ENCODE assay signal across 27 mouse cellular contexts in genomic region chr4:65341766-65342165, GRCm38 (mm10).
DNase-seq lines count a peak whose midpoint lies in the region; ATAC-seq and TF ChIP-seq lines count a peak whose summit lies in the region.
"Had no signal": no experiment of that assay in that cellular context is flagged by ENCODE, and none has a peak within 500 bp of the region (broad histone marks: within the 10 kb centered on the region; RNA-seq: fewer than 3 reads in every experiment).

No protein-coding gene starts in this region.

- no peak overlapping the region for H3ac ChIP-seq in myocyte (ENCODE audit: control insufficient read depth, insufficient read length)

- no peak overlapping the region for H3K4me2 ChIP-seq in myocyte (ENCODE audit: low read depth)
- no peak overlapping the region for H3K4me2 ChIP-seq in liver, embryonic 11.5 days
- H3K4me2 ChIP-seq: hindbrain, embryonic 12.5 days had no signal

- no peak overlapping the region for H3K27ac ChIP-seq in heart, adult 2 months
- H3K27ac ChIP-seq in liver, embryonic 11.5 days (ENCODE audit: low read depth, low read length): no peak overlapping the region
- H3K27ac ChIP-seq: embryonic facial prominence, embryonic 10.5 days; forebrain, embryonic 10.5 days; heart, embryonic 10.5 days; hindbrain, embryonic 12.5 days had no signal

- intact Hi-C loops in heart, adult 2 months (cut with DNase I): no loop called here

- TF ChIP-seq POLR2A in heart, adult 2 months (IDR thresholded peaks at IDR 0.05; ENCODE audit: insufficient read depth, low read depth, low read length): no peak
- TF ChIP-seq POLR2A in myocyte (IDR thresholded peaks at IDR 0.05; ENCODE audit: insufficient read length, low read depth): no peak

- no peaks in the 10 kb centered on the region for H3K79me2 ChIP-seq in heart, adult 2 months (replicated peaks; ENCODE audit: control insufficient read depth, insufficient read depth, low read length)
- H3K79me2 ChIP-seq in myocyte (ENCODE audit: control insufficient read depth, insufficient read depth): no peaks in the 10 kb centered on the region

- H3K9ac ChIP-seq in heart, adult 2 months (ENCODE audit: low read depth, low read length): no peak overlapping the region
- H3K9ac ChIP-seq in liver, embryonic 11.5 days (ENCODE audit: low read depth, low read length): no peak overlapping the region
- H3K9ac ChIP-seq: hindbrain, embryonic 12.5 days had no signal

- no peaks in the 10 kb centered on the region for H3K9me3 ChIP-seq in liver, embryonic 11.5 days (ENCODE audit: control insufficient read depth, low read length)
- H3K9me3 ChIP-seq: embryonic facial prominence, embryonic 10.5 days; forebrain, embryonic 10.5 days; heart, embryonic 10.5 days; hindbrain, embryonic 12.5 days had no signal

- no peaks in the 10 kb centered on the region for H3K27me3 ChIP-seq in heart, adult 2 months (ENCODE audit: control insufficient read depth, insufficient read depth, low read length)
- H3K27me3 ChIP-seq in myocyte (ENCODE audit: control insufficient read depth, insufficient read depth, insufficient read length): no peaks in the 10 kb centered on the region
- no peaks in the 10 kb centered on the region for H3K27me3 ChIP-seq in liver, embryonic 11.5 days (replicated peaks; ENCODE audit: control insufficient read depth, insufficient read depth, low read length)
- H3K27me3 ChIP-seq: hindbrain, embryonic 12.5 days; Patski had no signal

- H3K4me1 ChIP-seq in heart, adult 2 months (ENCODE audit: control insufficient read depth, insufficient read depth, low read length): no peaks in the 10 kb centered on the region
- no peaks in the 10 kb centered on the region for H3K4me1 ChIP-seq in liver, embryonic 11.5 days (replicated peaks; ENCODE audit: control insufficient read depth, insufficient read depth, low read length)
- H3K4me1 ChIP-seq: embryonic facial prominence, embryonic 10.5 days; forebrain, embryonic 10.5 days; heart, embryonic 10.5 days; hindbrain, embryonic 12.5 days had no signal

- no peak for TF ChIP-seq CTCF in heart, adult 2 months (IDR thresholded peaks at IDR 0.05)

- no peak for ATAC-seq in liver, embryonic 11.5 days (replicated peaks; ENCODE audit: low FRiP score)
- ATAC-seq: activated CD4-positive, CD25-positive, alpha-beta regulatory T cell, adult 4 months; CD4-positive, CD25-positive, alpha-beta regulatory T cell, adult 4 months; forebrain, embryonic 14.5 days; hindbrain, embryonic 16.5 days; inflammation-experienced regulatory T-cells, adult 6 months; Patski had no signal

- WGBS in heart, adult 2 months: 50% methylated on average over 3 of the region's 3 CpGs
- whole genome bisulfite sequencing in liver, embryonic 11.5 days: 84% methylated on average over 3 of the region's 3 CpGs

- H3K4me3 ChIP-seq in heart, adult 2 months: no peak overlapping the region
- H3K4me3 ChIP-seq in myocyte: no peak overlapping the region
- no peak overlapping the region for H3K4me3 ChIP-seq in liver, embryonic 11.5 days (ENCODE audit: low read depth, low read length)
- H3K4me3 ChIP-seq: embryonic facial prominence, embryonic 10.5 days; erythroblast, embryonic 14.5 days; forebrain, embryonic 10.5 days; heart, embryonic 10.5 days; hindbrain, embryonic 12.5 days had no signal

- no peaks in the 10 kb centered on the region for H3K36me3 ChIP-seq in heart, adult 2 months (ENCODE audit: control insufficient read depth, insufficient read depth, low read length)
- no peaks in the 10 kb centered on the region for H3K36me3 ChIP-seq in myocyte (ENCODE audit: control insufficient read depth, insufficient read depth)
- no peaks in the 10 kb centered on the region for H3K36me3 ChIP-seq in liver, embryonic 11.5 days (ENCODE audit: control insufficient read depth, insufficient read depth, low read length)
- H3K36me3 ChIP-seq: embryonic facial prominence, embryonic 10.5 days; forebrain, embryonic 10.5 days; G1E; heart, embryonic 10.5 days; hindbrain, embryonic 12.5 days had no signal

- DNase-seq in heart, adult 18-20 months: peak; percentile 16 to 22
- no peak for DNase-seq in heart, adult 2 months
- DNase-seq in 3134 (ENCODE audit: extremely low read depth, insufficient read length, low spot score): peak; percentile 11
- peak; percentile 80 for DNase-seq in Muller cell, postnatal 12 days (ENCODE audit: inconsistent ontology term)
- DNase-seq in liver, embryonic 11.5 days (ENCODE audit: low spot score): no peak
- DNase-seq: adrenal gland, adult 2 months; adrenal gland, postnatal 25 days; B cell, adult 2 months; cerebellum, adult 18-20 months; cerebellum, adult 9-11 months; cerebellum, postnatal 36 days; gastrocnemius, postnatal 14 days; heart, postnatal 10 days; heart, postnatal 4 days had no signal

- TF ChIP-seq EP300 in heart, adult 2 months (IDR thresholded peaks at IDR 0.05; ENCODE audit: insufficient read depth, low read depth, low read length): no peak

TF ChIP-seq in myocyte, 11 proteins besides CTCF, POLR2A, EP300 and RAD21:
- TF ChIP-seq USF1 (IDR thresholded peaks at IDR 0.05; ENCODE audit: low read depth): no peak
- peak; percentile 49 for TF ChIP-seq CEBPB (IDR thresholded peaks at IDR 0.05; ENCODE audit: insufficient read depth, poor library complexity, severe bottlenecking)
TF ChIP-seq in myocyte: peak in this region for 1.

Comparison
In these comparisons a context has a peak if more than half of its experiments do, and no peak if none do; other contexts are left out.
1. DNase-seq: peak in heart, adult 18-20 months (2 of 2), 3134 (single experiment) and Muller cell, postnatal 12 days (single experiment); none in heart, adult 2 months (0 of 2) and liver, embryonic 11.5 days (single experiment).